Mouse (Mus musculus): Measurements from ENCODE around the gene Scfd2.

The Scfd2 gene

GRCm38 (mm10) chr5:74455510-74456269 lies 75.9 kb downstream of the Scfd2 start:
- DNase-seq (ENCODE audit: extremely low spot score), result no peak

GRCm38 (mm10) chr5:74455094-74455493 lies 76.5 kb downstream of the Scfd2 start:
- DNase-seq (ENCODE audit: extremely low spot score), result no peak

GRCm38 (mm10) chr5:74450977-74451376 lies 80.6 kb downstream of the Scfd2 start:
- no peak for DNase-seq (ENCODE audit: extremely low spot score)

- DNase-seq (ENCODE audit: extremely low spot score), result no peak
Observed at GRCm38 (mm10) chr5:74447517-74448334, 83.8 kb downstream of the Scfd2 start.

- no peak for DNase-seq (ENCODE audit: extremely low spot score)
Observed at GRCm38 (mm10) chr5:74445861-74446260, 85.7 kb downstream of the Scfd2 start.

- DNase-seq (ENCODE audit: extremely low spot score), result no peak
Observed at GRCm38 (mm10) chr5:74438353-74438752, 93.2 kb downstream of the Scfd2 start.

GRCm38 (mm10) chr5:74433580-74434147 lies 97.9 kb downstream of the Scfd2 start:
- peak; percentile 71 for DNase-seq (ENCODE audit: extremely low spot score)

- peak; percentile 51 for DNase-seq (ENCODE audit: extremely low spot score)
Observed at GRCm38 (mm10) chr5:74432879-74433539, 98.5 kb downstream of the Scfd2 start.

DNA sequence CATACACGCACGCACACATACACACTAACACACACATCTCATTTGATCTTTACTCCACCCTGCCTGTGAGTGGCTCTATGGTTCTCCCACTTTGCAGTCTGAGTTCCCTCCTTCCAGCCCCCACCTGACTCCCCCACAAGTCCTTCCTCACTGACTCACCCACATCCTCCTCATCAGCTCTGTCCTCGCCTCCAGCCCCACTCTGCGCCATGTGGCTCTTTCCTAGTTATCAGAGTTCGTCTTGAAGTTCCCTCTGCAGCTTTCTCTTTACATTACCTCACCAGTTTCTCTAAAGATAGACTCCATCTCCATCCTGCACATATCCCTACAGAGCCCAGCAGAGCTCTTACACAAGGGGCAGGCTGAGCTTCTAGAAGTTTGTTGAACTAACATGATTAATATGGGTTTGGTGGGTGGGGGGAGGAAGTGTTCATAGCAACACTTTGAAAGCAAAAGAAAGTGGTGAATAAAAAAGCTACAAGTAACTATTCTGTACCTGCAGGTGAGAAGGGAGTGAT lies 110.9 kb downstream of the Scfd2 start:
- DNase-seq (ENCODE audit: extremely low spot score), result no peak

DNA sequence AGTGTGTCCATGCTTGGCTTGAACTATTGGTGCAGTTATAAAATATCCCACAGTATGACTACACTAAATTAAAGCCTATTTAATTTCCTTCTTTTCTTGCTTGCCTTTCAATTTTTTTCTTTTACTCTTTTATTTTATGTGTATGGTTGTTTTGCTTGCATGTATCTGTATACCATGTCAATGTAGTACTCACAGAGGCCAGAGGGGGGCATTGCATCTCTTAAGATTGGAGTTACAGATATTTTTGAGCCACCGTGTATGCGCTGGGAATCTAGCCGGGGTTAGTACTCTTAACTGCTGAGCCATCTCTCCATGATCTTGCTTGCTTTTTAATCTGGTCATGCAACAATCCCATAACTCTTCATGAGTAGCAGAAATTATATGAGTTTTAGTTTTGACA lies 119.0 kb downstream of the Scfd2 start:
- no peak for DNase-seq (ENCODE audit: extremely low spot score)

DNA sequence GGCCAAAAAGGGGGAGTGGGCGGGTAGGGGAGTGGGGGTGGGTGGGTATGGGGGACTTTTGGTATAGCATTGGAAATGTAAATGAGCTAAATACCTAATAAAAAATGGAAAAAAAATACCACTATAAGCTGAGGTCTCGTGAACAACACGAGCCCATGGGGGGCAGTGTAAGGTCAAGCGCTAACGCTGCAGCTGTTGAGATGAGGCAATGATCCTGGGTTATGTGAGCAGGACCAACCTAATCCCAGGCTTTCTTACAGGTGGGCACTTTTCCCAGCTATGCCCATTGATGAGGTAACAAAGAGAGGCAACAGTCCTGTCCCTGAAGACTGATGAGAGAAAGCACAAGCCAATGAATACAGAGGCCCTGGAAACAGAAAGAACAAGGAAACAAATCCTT lies 126.7 kb downstream of the Scfd2 start:
- DNase-seq (ENCODE audit: extremely low spot score), result no peak

- no peak for DNase-seq (ENCODE audit: extremely low spot score)
Observed at GRCm38 (mm10) chr5:74404083-74404482, 127.5 kb downstream of the Scfd2 start.

GRCm38 (mm10) chr5:74402626-74403025 lies 128.9 kb downstream of the Scfd2 start:
- no peak for DNase-seq (ENCODE audit: extremely low spot score)

DNA sequence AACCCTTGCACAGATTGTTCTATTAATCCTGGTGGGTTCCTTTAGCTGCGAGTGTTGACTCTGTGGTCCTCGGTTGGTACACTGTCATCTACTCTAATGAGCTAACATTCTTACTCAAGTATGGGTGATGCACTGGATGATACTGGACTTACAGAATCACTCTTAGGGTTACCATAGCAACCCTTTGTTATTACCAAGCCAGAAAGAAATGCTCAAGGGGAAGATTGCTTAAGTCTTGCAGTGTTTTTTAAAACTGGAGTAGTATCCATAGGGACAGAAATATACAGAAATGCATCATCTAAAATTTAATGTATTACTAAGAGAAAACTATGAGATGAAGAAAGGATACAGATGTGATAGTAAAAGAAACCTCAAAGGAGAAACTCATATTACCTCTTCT lies 139.8 kb downstream of the Scfd2 start:
- DNase-seq (ENCODE audit: extremely low spot score), result no peak

DNA sequence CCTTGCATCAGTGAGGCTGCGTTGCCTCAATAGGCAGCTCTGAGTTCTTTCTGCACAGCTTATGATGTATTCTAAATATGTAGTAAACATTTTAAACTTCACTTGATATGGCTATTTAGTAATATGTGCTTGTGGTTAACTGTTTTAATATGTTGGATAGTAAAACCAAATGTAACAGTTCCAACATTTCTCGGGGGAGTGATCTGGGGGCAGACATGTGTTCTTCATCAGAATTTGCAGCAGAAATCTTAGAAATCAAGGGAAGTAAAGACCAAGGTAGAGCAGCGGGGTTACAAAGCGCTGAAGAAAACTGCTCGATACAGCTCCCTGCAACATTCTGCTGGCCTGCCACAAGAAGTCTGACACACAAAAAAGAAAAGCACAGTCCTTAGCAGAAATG lies 140.2 kb downstream of the Scfd2 start:
- DNase-seq (ENCODE audit: extremely low spot score), result no peak

GRCm38 (mm10) chr5:74388849-74389248 lies 142.7 kb downstream of the Scfd2 start:
- DNase-seq (ENCODE audit: extremely low spot score), result no peak

DNA sequence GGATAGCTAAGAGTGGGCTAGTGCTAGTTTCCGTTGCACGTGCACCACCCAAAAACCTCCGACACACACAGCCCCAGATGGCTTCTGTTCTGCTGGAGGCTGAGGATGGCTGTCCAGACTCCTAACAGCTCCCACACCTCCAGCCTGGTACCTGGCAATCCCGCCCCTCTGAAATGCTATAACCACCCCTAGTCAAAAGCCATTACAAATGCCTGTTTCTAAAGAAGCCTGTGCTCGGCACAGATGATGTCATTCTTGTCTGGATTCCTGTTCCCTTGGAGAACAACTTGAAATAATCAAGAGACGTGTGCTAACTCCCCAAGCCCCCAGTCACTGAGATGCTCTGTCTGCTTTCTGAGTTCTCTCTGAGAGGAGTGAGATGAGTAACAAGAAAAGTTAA lies 143.5 kb downstream of the Scfd2 start:
- no peak for DNase-seq (ENCODE audit: extremely low spot score)

- DNase-seq (ENCODE audit: extremely low spot score), result no peak
Observed at GRCm38 (mm10) chr5:74387143-74387886, 144.2 kb downstream of the Scfd2 start.

DNA sequence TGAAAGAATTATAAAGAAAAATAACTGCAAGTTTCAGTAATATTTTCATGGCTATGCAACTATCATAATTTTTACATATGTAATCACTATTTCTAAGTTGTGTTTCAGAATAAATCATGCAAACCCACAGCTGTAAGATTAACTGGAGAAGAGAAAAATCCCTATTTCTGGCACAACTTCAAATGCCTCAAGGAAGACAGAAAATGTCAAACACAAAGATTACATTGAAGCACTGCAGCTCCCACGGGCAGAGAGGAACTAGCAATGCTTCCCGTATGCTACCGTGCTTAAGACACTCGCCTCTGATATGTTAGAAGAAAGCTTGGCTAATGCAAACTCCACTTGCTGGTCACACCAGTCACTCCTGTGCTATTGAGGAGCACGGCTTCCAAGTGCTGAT lies 151.5 kb downstream of the Scfd2 start:
- DNase-seq (ENCODE audit: extremely low spot score), result no peak

- no peak for DNase-seq (ENCODE audit: extremely low spot score)
Observed at GRCm38 (mm10) chr5:74366710-74367101, 164.9 kb downstream of the Scfd2 start.

- no peak for DNase-seq (ENCODE audit: extremely low spot score)
Observed at GRCm38 (mm10) chr5:74365984-74366709, 165.4 kb downstream of the Scfd2 start.

Data from embryo, embryonic 9.5 days (tissue).